Mouse (Mus musculus) right cerebral cortex, adult 18-20 months (tissue): ENCODE results near the gene Psmb5.

Experiments
- DNase-seq: peaks from one replicate; pipeline ENCODE4 v3.0.0; 2022; ENCODE audit warnings: mixed read lengths

Psmb5 gene

DNA sequence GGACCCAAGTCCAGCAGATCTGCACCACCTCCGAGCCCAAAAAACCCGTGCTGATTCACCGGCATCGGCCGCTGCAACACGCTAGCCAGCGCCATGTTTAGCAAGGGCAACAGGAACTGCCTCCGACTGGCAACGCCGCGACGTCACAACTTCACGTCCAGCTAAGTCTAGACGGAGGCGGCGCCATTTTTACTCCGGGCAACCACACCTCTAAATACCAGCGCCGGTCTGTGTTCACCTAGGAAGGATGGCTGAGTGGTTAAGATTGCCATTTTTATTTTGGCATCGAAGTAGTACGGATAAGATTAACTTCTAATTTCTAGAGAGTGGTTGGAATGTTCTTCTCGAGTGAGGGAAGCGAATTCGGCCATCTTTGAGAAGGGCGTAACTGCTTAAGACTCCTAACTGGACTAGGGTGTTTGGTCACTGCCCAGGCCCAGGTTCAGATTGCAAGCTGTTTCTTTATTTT is at the start of gene Psmb5:
Psmb5 (minus strand) TSS at position 126 of the 469 bp plus-strand sequence.
- peak; percentile 88 for DNase-seq

- DNase-seq: peak; percentile 83
Measured at GRCm38 (mm10) chr14:54664477-54665222, 46.8 kb upstream of the Psmb5 start.

DNA sequence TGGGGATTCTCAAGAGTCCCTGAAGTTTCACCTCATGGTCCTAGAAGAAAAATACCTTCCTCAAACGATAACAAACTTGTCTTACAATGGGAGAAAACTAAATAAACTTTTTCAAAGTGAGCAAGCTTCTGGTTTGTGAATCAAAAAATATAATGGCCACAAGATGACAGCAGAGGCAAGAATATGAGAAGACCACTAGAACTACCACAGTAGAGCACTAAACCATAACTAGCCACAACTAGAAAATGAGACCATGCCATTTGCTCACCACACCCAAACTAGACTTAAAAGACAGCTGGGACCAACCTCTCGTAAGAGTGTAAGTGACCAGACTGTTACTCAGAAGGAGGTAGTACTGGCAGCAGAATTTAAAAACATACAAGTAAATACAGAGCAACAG is 42.2 kb upstream of the Psmb5 start:
- no peak for DNase-seq

DNA sequence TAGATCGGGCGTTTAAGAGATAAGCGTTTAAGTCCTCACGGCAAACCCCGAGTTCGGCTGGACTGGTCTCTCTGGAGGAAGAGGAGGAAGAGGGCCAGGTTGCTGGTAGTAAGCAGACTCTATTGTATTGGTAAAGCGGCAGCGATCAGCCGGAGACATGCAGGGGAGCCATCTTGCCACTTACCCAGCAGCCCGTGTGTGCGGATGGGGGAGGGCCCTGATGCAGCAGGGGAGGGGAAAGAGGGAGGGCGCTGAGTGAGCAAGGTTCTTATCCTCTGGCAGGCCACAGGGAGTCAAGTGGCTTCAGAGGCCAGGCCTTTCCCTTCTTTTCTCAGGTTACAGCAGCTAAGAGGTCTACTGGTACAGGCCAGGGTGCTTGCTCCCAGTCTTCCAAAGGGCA is 35.7 kb upstream of the Psmb5 start:
- peak; percentile 88 for DNase-seq

DNA sequence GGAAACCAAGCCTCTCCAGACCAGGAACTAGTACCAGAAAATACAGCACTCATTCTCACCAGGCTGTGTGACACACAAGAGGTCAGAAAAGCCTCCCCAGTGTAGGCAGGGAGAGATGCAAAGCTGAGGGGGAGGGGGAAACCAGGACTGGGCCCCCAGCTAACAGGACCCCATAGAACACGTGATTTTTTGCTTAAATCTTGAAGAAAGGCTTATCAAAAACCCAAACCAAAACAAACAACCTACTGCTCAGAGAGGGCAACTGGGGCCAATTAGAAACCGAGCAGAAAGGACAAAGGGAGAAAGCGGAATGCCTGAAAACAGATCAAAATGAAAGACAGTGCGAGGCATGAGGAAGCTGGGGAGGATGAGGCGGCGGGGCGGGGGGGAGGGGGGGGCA is 35.0 kb upstream of the Psmb5 start:
- no peak for DNase-seq

- DNase-seq: no peak
Measured at GRCm38 (mm10) chr14:54651556-54651955, 33.7 kb upstream of the Psmb5 start.

DNA sequence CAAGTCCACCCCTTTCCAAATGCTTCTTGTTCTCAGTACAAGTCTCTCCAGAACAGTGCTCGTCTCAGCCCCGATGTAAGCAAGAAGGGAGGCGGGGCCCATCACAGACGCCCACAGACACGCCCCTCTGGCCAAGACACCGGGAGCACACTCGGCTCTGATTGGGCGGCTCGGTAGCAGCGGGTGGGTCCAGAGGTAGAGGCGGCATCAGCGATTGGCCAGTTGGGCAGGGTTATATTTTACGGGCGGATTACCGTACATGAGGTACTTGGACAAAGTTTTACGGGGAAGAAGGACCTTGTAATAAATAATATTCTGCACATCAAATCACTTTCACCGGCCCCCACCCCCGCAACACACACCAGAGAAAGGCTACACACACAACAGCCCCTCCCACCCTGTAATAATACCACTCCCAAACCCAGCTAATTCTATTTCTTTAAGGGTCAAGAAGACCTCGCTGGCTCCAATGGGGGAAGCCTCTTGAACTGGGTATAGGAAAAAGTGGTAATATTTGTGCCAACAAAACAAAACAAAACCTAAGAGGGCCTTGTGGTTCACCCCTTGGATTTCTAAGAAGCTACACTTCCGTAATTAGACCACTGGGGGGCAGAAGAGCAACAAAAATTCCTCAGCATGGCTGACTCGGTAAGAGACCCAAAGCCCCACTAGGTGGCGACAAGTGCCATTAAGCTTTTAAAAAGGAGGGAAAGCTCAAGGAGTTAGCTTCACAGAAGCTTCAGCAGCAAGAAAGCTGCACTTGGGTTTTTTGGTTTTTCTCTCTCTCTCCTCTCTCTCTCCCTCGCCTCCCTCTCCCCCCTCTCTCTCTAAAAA is 33.0 kb upstream of the Psmb5 start:
- peak; percentile 82 for DNase-seq

DNA sequence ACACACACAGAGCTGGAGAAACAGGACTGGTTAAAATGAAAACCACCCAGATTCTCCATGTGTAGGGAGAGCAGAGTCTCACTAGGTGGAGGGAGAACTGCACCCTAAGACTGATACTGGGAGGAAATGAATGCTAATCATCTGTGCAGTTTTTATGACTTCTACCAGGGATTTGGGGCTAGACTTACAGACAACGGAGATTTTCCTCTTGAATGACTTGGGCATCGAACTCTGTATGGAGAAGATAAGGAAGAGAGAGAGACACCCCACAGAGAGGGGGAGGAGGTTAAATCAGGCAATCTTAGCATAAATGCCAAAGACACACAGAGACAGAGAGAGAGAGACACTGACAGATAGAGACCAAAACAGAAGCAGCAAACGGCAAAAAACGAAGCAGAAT is 30.1 kb upstream of the Psmb5 start:
- DNase-seq: no peak

GRCm38 (mm10) chr14:54646898-54647636 is 29.2 kb upstream of the Psmb5 start:
- DNase-seq: no peak

GRCm38 (mm10) chr14:54646455-54646854 is 28.6 kb upstream of the Psmb5 start:
- DNase-seq: no peak

DNA sequence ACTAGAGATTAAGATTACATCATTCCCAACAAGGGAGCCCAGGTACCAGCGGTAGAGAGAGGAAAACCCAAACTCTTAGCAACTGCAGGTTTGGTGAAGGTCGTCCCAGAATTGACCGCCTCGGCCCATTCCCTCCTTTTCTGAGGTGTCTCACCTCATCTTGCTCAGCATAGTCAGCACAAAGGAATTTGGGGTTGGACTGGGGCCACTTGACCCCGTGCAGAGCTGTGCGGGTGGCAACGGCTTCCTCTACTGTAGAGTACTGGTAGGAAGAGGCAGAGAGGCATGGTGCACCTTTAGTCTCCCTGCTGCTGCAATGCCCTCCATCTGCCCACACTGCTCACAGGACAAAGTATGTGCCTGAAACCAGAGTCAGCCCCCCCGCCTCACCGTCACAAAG is 26.5 kb upstream of the Psmb5 start:
- DNase-seq: no peak

GRCm38 (mm10) chr14:54643011-54643410 is 25.2 kb upstream of the Psmb5 start:
- no peak for DNase-seq

GRCm38 (mm10) chr14:54642224-54642944 is 24.6 kb upstream of the Psmb5 start:
- no peak for DNase-seq

- peak; percentile 91 for DNase-seq
Measured at GRCm38 (mm10) chr14:54641305-54641969, 23.6 kb upstream of the Psmb5 start, which contains the start of gene Cdh24. Gene Cdh24, minus strand, starts transcription at chr14:54641364.

DNA sequence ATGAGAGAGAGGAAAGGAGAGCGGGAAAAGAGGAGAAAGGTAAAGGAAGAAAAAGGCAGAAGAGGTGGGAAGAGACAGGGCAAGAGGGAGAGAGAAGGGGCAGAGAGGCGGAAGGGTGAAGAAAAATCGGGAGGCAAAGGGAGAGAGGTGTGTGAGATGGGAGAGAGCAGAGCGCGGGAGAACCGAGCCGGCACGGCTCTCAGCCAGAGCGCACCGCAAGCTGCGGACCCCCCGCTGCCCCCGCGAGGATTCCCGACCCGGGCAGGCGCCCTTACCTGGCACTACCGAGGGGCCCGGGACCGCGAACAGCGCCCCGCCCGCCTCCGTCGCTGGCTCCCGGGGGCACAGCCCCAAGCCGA is 23.1 kb upstream of the Psmb5 start, which contains the start of gene Gm17606:
Gm17606 (plus strand) TSS at position 7 of the 359 bp plus-strand sequence.
- DNase-seq: no peak

GRCm38 (mm10) chr14:54640121-54640520 is 22.3 kb upstream of the Psmb5 start:
- DNase-seq: no peak

- DNase-seq: no peak
Measured at GRCm38 (mm10) chr14:54638210-54638609, 20.4 kb upstream of the Psmb5 start.

DNA sequence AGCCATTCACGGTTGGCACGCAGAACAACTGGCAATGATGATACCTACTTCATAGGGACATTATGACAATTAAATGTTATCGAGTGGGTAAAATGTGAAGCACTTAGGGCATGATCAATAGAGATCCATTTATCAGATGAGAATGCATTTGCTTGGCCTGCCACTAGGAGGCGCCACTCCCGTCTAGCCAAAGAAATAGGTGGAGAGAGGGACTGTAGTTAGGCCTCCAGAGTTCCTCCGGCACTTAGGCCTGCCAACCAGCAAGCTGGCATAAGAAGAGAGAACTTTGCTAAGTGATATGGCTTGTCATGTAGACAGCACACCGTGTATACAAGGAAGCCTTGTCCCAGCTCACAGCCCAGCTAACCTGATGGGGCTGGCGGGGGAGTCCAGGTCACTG is 19.1 kb upstream of the Psmb5 start:
- no peak for DNase-seq

DNA sequence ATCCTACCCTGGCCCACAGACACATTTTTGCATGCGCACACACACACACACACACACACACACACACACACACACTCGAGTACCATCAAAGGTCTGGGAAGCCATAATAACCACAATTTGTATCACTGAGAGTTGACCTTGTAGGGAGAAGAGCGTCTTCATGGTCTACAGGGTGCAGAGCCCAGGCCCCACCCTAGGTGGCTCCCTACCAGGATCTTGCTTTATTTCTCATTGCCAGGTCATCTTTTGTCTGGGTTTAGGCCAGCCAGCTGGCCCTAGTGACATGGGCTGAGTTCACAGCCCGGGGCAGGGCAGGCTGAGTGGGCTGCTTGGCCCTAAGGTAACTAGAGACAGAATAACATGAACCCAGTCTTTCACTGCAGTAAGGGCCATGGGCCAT is 16.4 kb upstream of the Psmb5 start:
- DNase-seq: no peak

GRCm38 (mm10) chr14:54632252-54632651 is 14.4 kb upstream of the Psmb5 start:
- no peak for DNase-seq

DNA sequence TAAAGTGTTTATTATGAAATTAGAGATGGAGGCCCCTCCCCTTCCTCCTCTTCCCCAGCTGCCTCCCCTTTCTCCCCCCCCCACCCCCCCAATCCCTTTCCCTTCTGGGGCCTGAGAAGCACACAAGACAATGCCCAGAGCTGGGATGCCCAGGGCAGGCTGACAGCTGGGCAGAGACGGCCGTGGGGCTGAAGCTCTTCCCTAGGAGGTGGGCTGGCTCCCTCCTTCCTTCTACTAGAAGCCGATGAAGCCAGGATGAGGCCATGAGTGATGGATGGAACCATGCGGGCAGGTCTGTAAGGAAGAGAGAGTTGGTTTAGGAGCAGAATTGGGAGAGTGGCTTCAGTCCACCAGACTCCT is 13.4 kb upstream of the Psmb5 start:
- DNase-seq: no peak
